Mouse (Mus musculus) leukemia stem cell, adult 10-12 weeks (primary cell): ENCODE measurements around the gene Wnk4. TPM values are rescaled to one million over a fixed set of nuclear protein-coding genes. Genes with fewer than 3 reads are reported as not detected.

Experiments
- polyA plus RNA-seq: library from polyadenylated mRNA; stranded (reverse); fragments of >175 nt; gene quantifications from 2 replicates; pipeline ENCODE4 v1.2.3, GENCODE M21; 2012; ENCODE audit warnings: low replicate concordance

Wnk4 gene
- polyA plus RNA-seq = 6.0 and 8.9 TPM in 2 replicates

GRCm38 (mm10) chr11:101259948-101260825, at the start of gene Wnk4:
Gene Wnk4 (plus strand): TSS chr11:101260567.

GRCm38 (mm10) chr11:101226065-101226701, 34.2 kb upstream of the Wnk4 start, which contains the start of gene Ezh1:
Gene Ezh1 (minus strand): TSS chr11:101226463.

DNA sequence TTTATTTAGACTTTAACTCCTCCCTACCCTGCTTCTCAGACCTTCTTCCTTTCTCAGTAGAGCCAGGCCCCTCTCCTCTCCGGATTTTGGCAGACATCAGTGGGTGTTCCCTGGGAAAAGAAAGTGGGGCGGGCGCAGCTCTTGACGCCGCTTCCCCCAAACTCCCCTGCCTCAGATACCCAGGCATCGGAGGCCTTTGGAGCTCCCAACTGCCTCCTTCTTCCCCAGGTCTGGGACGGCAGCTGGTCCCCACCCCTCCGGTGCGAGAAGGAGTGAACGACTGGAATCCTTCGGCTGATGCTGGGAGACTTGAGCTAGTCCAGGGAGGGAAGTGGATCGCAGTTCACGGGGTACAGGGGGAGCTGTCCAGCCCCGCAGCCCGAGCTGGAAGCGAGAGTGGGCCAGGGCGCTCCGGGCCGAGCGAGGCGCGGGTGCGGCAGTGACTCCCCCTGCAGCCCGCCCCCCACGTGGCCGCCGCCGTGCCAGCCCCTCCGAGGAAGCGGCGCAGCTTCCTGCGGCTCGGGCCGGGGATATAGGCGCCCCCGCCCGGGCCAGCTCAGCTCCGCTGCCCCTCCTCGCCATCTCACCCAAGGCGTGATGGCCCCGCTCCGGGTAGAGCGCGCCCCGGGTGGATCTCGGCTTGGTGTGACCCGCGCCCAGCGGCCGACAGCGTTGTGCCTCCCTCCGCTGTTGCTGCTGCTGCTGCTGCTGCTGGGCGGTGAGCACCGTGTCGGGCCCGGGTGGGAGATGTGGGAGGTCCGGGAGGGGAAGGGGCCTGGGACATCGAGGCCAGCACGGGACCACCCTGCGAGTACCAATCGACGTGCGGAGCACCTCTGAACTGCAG, 14.3 kb upstream of the Wnk4 start, which contains the start of gene Ramp2:
Gene Ramp2 (plus strand): TSS at position 174 of the 847 bp plus-strand sequence.

GRCm38 (mm10) chr11:101253613-101254389, 6.6 kb upstream of the Wnk4 start, which contains the start of gene Vps25:
Gene Vps25 (plus strand): TSS chr11:101253707.

DNA sequence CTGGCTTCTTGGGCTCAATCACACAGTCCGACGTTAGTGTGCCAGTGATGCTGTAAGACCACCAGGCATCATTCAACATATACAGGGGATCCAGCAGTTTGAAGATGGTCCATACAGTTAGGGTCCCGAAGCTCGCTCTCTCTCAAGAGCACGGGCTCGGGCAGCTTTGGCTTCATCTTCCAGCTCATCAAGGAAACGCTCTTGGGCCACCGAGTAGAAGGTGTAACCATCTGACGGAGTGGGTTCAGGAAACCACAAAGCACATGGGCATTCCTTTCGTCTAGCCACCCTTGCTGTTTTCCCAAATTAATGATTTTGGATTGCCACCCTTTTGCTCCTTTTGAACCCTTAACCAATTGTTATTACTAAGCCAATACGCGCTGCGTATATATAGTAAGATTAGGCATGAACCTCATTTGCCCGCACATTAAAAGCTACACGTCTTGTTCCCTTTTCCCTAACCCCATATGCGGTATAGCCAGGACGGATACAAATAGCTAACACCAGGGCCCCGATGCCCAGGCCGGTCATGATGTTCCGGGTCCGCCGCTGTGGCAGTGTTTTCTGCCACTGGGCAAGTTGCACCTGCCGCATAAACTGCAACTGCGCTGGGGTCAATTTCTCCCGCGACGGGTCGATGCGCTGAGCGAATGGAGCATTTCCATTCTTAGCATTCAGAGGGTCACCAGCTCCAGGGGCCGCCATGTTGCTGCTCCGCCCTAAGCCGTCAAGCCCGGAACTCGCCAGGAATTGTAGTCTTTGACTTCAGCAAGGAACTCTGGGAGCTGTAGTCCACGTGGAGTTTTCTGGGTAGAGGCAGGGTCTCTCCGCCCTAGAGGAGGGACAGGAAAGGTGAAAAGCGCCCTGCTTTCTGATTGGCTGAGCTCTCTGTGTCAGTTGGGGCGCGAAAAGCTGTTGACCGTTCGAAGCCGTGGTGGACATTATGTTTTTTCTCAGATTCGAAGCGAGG, 18.1 kb downstream of the Wnk4 start, which contains the start of the genes Cntd1 and Coa3:
Gene Cntd1 (plus strand): TSS at position 790 of the 970 bp plus-strand sequence.
Gene Coa3 (minus strand): TSS at position 892 of the 970 bp plus-strand sequence.

DNA sequence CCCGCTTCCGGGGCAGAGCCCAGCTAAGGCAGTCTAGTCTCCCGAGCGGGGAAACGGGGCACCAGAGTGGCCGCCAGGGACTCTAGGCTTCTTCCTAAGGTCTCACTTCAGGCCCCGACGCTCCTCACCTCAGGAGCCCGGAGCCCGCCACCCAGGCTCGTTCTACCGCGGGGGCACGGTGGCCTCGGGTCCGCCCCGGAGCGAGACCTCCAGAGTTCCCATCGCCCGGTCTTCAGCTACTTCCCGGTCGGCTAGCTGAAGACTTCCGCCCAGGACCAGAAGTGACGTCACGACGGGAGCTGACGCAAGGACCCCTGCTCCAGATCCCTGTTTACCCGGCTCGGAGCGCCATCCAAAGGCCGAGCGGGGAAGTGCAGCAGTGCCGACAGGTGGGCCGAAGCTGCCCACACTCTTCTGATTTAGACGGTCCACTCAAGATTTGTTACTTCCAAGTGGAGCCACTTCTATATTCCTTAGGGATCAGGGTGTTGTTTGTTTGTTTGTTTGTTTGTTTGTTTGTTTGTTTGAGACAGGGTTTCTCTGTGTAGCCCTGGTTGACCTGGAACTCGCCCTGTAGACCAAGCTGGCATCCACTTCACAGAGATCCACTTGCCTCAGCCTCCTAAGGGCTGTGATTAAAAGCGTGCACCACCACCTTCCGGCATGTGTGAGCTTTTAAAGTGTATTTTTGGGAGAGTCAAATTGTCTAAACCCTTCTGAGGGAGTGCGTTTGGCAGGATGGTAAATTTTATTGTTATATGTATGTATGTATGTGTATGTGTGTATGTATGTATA, 41.8 kb downstream of the Wnk4 start, which contains the start of gene Becn1:
Gene Becn1 (minus strand): TSS at position 283 of the 795 bp plus-strand sequence.

GRCm38 (mm10) chr11:101315665-101316500, 55.5 kb downstream of the Wnk4 start, which contains the start of gene Psme3:
Gene Psme3 (plus strand): TSS chr11:101316213.

GRCm38 (mm10) chr11:101324763-101325162, 64.4 kb downstream of the Wnk4 start, which contains the start of gene Aoc2:
Gene Aoc2 (plus strand): TSS chr11:101325063.

Other genes starting within 250 kb of the Wnk4 start
- gene Naglu, start 190.6 kb upstream of the Wnk4 start, polyA plus RNA-seq = 4.8 and 25.3 TPM in 2 replicates
- not detected in 2 replicates for gene Hsd17b1, start 182.2 kb upstream of the Wnk4 start, polyA plus RNA-seq
- gene Coasy, start 178.0 kb upstream of the Wnk4 start, polyA plus RNA-seq = 28.2 and 48.5 TPM in 2 replicates
- gene Mlx, start 173.3 kb upstream of the Wnk4 start, polyA plus RNA-seq = 13.7 and 31.7 TPM in 2 replicates
- 16.3 and 18.1 TPM in 2 replicates for gene Psmc3ip, start 165.1 kb upstream of the Wnk4 start, polyA plus RNA-seq
- gene Retreg3, start 140.7 kb upstream of the Wnk4 start, polyA plus RNA-seq = 5.6 and 18.8 TPM in 2 replicates
- gene Tubg1, start 140.6 kb upstream of the Wnk4 start, polyA plus RNA-seq = 149 and 176 TPM in 2 replicates
- 1.7 and 2.4 TPM in 2 replicates for gene Tubg2, start 104.7 kb upstream of the Wnk4 start, polyA plus RNA-seq
- 0.40 and 0.42 TPM in 2 replicates for gene Cntnap1, start 90.0 kb upstream of the Wnk4 start, polyA plus RNA-seq
- gene Plekhh3, start 89.2 kb upstream of the Wnk4 start, polyA plus RNA-seq = 3.2 and 5.3 TPM in 2 replicates
- gene Ccr10, start 85.1 kb upstream of the Wnk4 start, polyA plus RNA-seq = 0.56 and 1.1 TPM in 2 replicates
- 0.88 and 7.2 TPM in 2 replicates for gene Ezh1, start 34.1 kb upstream of the Wnk4 start, polyA plus RNA-seq
- gene Ramp2, start 14.5 kb upstream of the Wnk4 start, polyA plus RNA-seq = 5.4 and 11.1 TPM in 2 replicates
- gene Vps25, start 6.9 kb upstream of the Wnk4 start, polyA plus RNA-seq = 73.9 and 74.5 TPM in 2 replicates
- gene Cntd1, start 18.4 kb downstream of the Wnk4 start, polyA plus RNA-seq = 0.17 TPM in 1 of 2 replicates, not detected in the other
- gene Coa3, start 18.5 kb downstream of the Wnk4 start, polyA plus RNA-seq = 2.0 and 15.7 TPM in 2 replicates
- gene Becn1, start 41.7 kb downstream of the Wnk4 start, polyA plus RNA-seq = 55.6 and 84.1 TPM in 2 replicates
- gene Psme3, start 55.6 kb downstream of the Wnk4 start, polyA plus RNA-seq = 97.5 and 117 TPM in 2 replicates
- 11.1 and 13.4 TPM in 2 replicates for gene Aoc2, start 64.5 kb downstream of the Wnk4 start, polyA plus RNA-seq
- 0.37 and 0.41 TPM in 2 replicates for gene Aoc3, start 70.0 kb downstream of the Wnk4 start, polyA plus RNA-seq
- not detected in 2 replicates for gene G6pc, start 107.0 kb downstream of the Wnk4 start, polyA plus RNA-seq
- 38.8 and 49.0 TPM in 2 replicates for gene Aarsd1, start 157.0 kb downstream of the Wnk4 start, polyA plus RNA-seq
- gene Gm27029, start 164.2 kb downstream of the Wnk4 start, polyA plus RNA-seq = 0.33 TPM in 1 of 2 replicates, not detected in the other
- gene Rundc1, start 164.5 kb downstream of the Wnk4 start, polyA plus RNA-seq = 4.3 and 5.0 TPM in 2 replicates
- gene Ptges3l, start 164.8 kb downstream of the Wnk4 start, polyA plus RNA-seq = 0.16 and 0.95 TPM in 2 replicates
- gene Rpl27, start 181.7 kb downstream of the Wnk4 start, polyA plus RNA-seq = 98.1 and 303 TPM in 2 replicates
- gene Ifi35, start 187.8 kb downstream of the Wnk4 start, polyA plus RNA-seq = 22.6 and 37.1 TPM in 2 replicates
- 3.2 and 4.2 TPM in 2 replicates for gene Rnd2, start 204.4 kb downstream of the Wnk4 start, polyA plus RNA-seq
- 45.9 and 70.6 TPM in 2 replicates for gene Vat1, start 205.7 kb downstream of the Wnk4 start, polyA plus RNA-seq